Mouse (Mus musculus): ENCODE data around the gene Rspo1. TPM values are rescaled to one million over a fixed set of nuclear protein-coding genes. Genes with fewer than 3 reads are reported as not detected.

Gene Rspo1
- polyA plus RNA-seq, 1 experiment: 0.04 TPM

DNA sequence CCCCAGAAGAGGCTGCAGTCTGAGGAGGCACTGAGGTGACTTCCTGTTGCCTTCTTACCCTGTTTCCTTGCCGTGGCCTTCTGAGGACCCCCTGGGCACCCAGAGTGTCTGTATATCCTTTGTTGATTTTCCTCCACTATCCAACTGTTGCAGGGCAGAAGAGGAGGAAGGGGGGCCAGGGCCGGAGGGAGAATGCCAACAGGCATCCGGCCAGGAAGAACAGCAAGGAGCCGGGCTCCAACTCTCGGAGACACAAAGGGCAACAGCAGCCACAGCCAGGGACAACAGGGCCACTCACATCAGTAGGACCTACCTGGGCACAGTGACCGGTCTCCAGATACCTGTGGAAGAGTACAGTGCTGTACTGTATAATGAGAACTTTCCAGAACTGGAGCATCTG lies 22.0 kb downstream of the Rspo1 start:
- Histone ChIP-seq H3ac (ENCODE audit: control insufficient read depth, insufficient read length, low read depth) (no peak overlapping the region), H3K79me2 (ENCODE audit: control insufficient read depth, insufficient read depth) (no peaks in the 10 kb centered on the region), H3K4me3 (ENCODE audit: insufficient read depth, poor library complexity, severe bottlenecking) (no peak overlapping the region), H3K36me3 (ENCODE audit: control insufficient read depth, insufficient read depth) (no peaks in the 10 kb centered on the region), H3K79me3 (ENCODE audit: low read depth) (no peaks in the 10 kb centered on the region), H3K27me3 (ENCODE audit: control insufficient read depth, insufficient read depth, insufficient read length) (peaks cover 85% of the 10 kb centered on the region)
- TF ChIP-seq CTCF (IDR thresholded peaks at IDR 0.05; ENCODE audit: control insufficient read depth, insufficient read depth, insufficient read length) (no peak), FOSL1 (IDR thresholded peaks at IDR 0.05; ENCODE audit: insufficient read depth, low read length, poor library complexity, severe bottlenecking) (no peak), CEBPB (IDR thresholded peaks at IDR 0.05; ENCODE audit: low read depth) (no peak), MAX (IDR thresholded peaks at IDR 0.05) (no peak), USF1 (IDR thresholded peaks at IDR 0.05; ENCODE audit: low read depth) (no peak), MYOG (IDR thresholded peaks at IDR 0.05; ENCODE audit: control insufficient read depth, extremely low read depth, insufficient read length) (no peak), MYOD1 (IDR thresholded peaks at IDR 0.05; ENCODE audit: control insufficient read depth, insufficient read length, low read depth) (no peak)

DNA sequence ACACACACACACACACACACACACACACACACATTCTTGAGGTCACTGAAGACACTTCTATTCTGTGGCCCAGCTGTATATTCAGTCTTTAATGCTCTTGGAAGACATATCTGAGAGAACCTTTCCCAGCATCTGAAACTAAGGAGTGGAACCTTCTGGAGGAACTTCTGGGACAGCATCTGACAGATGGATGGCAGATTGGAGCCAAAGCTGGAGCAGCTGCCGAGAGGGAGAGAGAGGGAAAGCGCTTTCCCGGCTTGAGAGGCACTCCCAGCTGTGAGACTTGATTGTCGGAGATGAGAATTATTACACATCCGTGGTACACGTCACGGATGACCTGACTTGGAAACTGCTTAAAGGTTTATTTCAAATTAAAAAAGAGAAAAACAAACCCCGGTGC lies 22.5 kb downstream of the Rspo1 start:
- H3K79me2 ChIP-seq (ENCODE audit: control insufficient read depth, insufficient read depth): no peaks in the 10 kb centered on the region
- peaks cover 83% of the 10 kb centered on the region for H3K27me3 ChIP-seq (ENCODE audit: control insufficient read depth, insufficient read depth, insufficient read length)
- H3K4me3 ChIP-seq (ENCODE audit: insufficient read depth, poor library complexity, severe bottlenecking): no peak overlapping the region
- TF ChIP-seq MYOD1 (IDR thresholded peaks at IDR 0.05; ENCODE audit: control insufficient read depth, insufficient read length, low read depth) (no peak), MAX (IDR thresholded peaks at IDR 0.05) (no peak), MYOG (IDR thresholded peaks at IDR 0.05; ENCODE audit: control insufficient read depth, extremely low read depth, insufficient read length) (no peak), CTCF (IDR thresholded peaks at IDR 0.05; ENCODE audit: control insufficient read depth, insufficient read depth, insufficient read length) (no peak), CEBPB (IDR thresholded peaks at IDR 0.05; ENCODE audit: low read depth) (no peak), FOSL1 (IDR thresholded peaks at IDR 0.05; ENCODE audit: insufficient read depth, low read length, poor library complexity, severe bottlenecking) (no peak), USF1 (IDR thresholded peaks at IDR 0.05; ENCODE audit: low read depth) (no peak)
- H3ac ChIP-seq (ENCODE audit: control insufficient read depth, insufficient read length, low read depth): no peak overlapping the region
- H3K36me3 ChIP-seq (ENCODE audit: control insufficient read depth, insufficient read depth): no peaks in the 10 kb centered on the region
- no peaks in the 10 kb centered on the region for H3K79me3 ChIP-seq (ENCODE audit: low read depth)

DNA sequence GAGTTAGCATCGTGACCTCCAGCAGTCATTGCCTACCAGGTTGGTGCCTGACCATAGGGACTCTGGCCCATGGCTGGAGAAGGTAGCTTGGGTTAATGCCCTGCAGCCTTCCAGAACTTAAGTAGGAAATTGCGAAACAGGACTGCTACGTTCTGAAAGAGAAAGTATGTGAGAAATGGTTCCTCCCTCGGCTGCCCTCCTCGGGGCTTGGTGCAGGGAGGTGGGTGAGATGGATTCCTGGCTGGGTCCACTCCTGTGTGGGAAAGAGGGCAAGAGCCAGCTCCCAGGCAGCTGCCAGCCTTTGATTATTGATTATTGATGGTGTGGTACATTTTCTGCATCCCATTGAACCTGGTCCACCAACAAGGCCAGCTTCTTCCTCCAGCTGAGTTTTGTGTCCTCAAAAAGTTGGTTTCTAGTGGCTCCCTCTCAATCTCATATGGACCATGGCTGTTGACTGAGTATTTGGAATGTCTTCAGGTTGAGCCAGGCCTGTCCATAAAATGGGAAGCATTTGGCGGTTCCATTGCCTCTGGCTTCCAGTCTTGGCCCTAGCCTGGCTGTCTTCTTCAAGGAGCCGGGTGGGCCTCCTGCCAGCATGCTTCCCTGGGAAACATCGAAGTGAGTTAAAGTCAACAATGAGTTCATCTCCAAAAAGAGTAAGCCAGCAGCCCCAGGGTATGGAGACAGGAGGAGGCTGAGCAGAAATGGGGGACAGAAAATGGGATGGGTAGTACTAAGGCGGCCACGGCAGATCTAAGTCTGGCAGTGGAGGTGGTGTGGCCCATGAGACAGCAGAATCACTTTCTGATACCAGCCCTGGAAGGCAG lies 29.8 kb downstream of the Rspo1 start, which contains the start of gene Gnl2:
Gene Gnl2 (plus strand): TSS at position 780 of the 830 bp plus-strand sequence.
- Histone ChIP-seq H3K27me3 (ENCODE audit: control insufficient read depth, insufficient read depth, insufficient read length) (peaks cover 76% of the 10 kb centered on the region), H3K36me3 (ENCODE audit: control insufficient read depth, insufficient read depth) (no peaks in the 10 kb centered on the region), H3ac (ENCODE audit: control insufficient read depth, insufficient read length, low read depth) (no peak within 1 kb of the TSS), H3K79me2 (ENCODE audit: control insufficient read depth, insufficient read depth) (no peaks in the 10 kb centered on the region), H3K4me3 (ENCODE audit: insufficient read depth, poor library complexity, severe bottlenecking) (no peak within 1 kb of the TSS), H3K79me3 (ENCODE audit: low read depth) (no peaks in the 10 kb centered on the region)
- TF ChIP-seq CEBPB (IDR thresholded peaks at IDR 0.05; ENCODE audit: low read depth): peak; percentile 23
- no peak for TF ChIP-seq FOSL1 (IDR thresholded peaks at IDR 0.05; ENCODE audit: insufficient read depth, low read length, poor library complexity, severe bottlenecking)
- TF ChIP-seq USF1 (IDR thresholded peaks at IDR 0.05; ENCODE audit: low read depth): no peak
- TF ChIP-seq MAX (IDR thresholded peaks at IDR 0.05): no peak

DNA sequence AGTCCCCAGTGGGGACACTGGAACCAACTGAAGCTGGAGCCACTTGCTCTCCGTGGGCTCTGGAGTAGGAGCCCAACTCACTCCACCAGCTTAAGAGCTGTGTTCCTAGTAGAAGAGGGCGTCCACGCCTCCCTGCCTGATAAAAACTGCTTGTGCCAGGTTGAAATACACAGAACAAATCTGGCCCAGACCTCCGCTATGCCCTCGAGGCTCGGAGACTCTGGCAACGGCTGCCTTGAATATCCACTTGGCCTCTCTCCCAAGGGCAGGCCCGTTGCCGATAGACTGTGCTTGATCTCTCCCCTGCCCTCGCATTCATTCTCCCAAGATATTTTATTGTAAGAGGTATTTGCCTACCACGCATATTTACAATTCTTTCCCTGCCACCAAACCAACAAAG lies 31.2 kb downstream of the Rspo1 start:
- TF ChIP-seq CTCF (IDR thresholded peaks at IDR 0.05; ENCODE audit: control insufficient read depth, insufficient read depth, insufficient read length) (no peak), USF1 (IDR thresholded peaks at IDR 0.05; ENCODE audit: low read depth) (no peak)
- peaks cover 71% of the 10 kb centered on the region for H3K27me3 ChIP-seq (ENCODE audit: control insufficient read depth, insufficient read depth, insufficient read length)
- no peak overlapping the region for H3ac ChIP-seq (ENCODE audit: control insufficient read depth, insufficient read length, low read depth)
- H3K79me2 ChIP-seq (ENCODE audit: control insufficient read depth, insufficient read depth): no peaks in the 10 kb centered on the region
- no peaks in the 10 kb centered on the region for H3K36me3 ChIP-seq (ENCODE audit: control insufficient read depth, insufficient read depth)
- H3K79me3 ChIP-seq (ENCODE audit: low read depth): no peaks in the 10 kb centered on the region
- no peak overlapping the region for H3K4me3 ChIP-seq (ENCODE audit: insufficient read depth, poor library complexity, severe bottlenecking)

DNA sequence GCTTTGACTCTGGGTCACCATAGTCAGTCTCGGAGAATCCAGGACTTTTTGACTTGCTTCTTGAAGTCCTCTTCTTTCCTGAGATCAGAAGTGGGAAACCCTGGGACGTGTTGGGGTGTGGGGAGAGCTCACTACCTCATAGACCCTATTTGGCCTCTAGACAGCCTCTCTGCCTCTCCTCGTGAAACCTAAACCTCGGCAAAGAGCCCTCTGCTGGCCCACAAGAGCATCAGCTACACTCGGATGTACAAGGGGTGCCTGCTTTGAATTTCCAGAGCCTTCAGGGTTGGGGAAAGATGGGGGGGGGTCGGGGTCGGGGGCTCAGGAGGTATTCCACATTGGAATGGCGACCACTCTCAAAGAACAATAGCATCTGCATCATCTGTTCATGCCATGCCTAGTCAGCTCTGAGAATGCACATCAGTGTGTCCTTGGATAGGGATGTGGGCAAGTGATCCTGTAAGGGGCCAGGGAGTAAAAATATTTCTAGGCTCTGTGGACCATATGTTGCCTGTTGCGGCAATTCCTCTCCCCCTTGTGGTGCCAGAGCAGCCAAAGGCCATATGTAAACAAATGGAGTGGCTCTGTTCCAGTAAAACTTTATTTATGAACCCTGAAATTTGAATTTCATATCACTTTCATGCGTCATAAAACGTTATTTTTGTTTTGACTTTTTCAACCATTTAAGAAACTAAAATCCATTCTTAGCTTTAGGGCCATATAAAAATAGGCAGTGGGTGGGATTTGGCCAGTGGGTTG lies 34.7 kb downstream of the Rspo1 start:
- Histone ChIP-seq H3K79me2 (ENCODE audit: control insufficient read depth, insufficient read depth) (no peaks in the 10 kb centered on the region), H3ac (ENCODE audit: control insufficient read depth, insufficient read length, low read depth) (no peak overlapping the region), H3K79me3 (ENCODE audit: low read depth) (no peaks in the 10 kb centered on the region), H3K27me3 (ENCODE audit: control insufficient read depth, insufficient read depth, insufficient read length) (peaks cover 65% of the 10 kb centered on the region), H3K4me3 (ENCODE audit: insufficient read depth, poor library complexity, severe bottlenecking) (no peak overlapping the region), H3K36me3 (ENCODE audit: control insufficient read depth, insufficient read depth) (no peaks in the 10 kb centered on the region)
- no peak for TF ChIP-seq MYOD1 (IDR thresholded peaks at IDR 0.05; ENCODE audit: control insufficient read depth, insufficient read length, low read depth)
- no peak for TF ChIP-seq USF1 (IDR thresholded peaks at IDR 0.05; ENCODE audit: low read depth)
- TF ChIP-seq CEBPB (IDR thresholded peaks at IDR 0.05; ENCODE audit: low read depth): no peak
- no peak for TF ChIP-seq CTCF (IDR thresholded peaks at IDR 0.05; ENCODE audit: control insufficient read depth, insufficient read depth, insufficient read length)
- no peak for TF ChIP-seq FOSL1 (IDR thresholded peaks at IDR 0.05; ENCODE audit: insufficient read depth, low read length, poor library complexity, severe bottlenecking)

All from C2C12 (cell line).